Mouse (Mus musculus): ENCODE measurements at regions not wholly inside any gene's neighbourhood (a gene's known extent, or its start where the extent isn't known, plus 50 kb on each side); places are given as distances from the start of the nearest gene placed in this dataset.
A peak's percentile ranks its signal among the peaks of the same experiment; 100 is the strongest.

DNA sequence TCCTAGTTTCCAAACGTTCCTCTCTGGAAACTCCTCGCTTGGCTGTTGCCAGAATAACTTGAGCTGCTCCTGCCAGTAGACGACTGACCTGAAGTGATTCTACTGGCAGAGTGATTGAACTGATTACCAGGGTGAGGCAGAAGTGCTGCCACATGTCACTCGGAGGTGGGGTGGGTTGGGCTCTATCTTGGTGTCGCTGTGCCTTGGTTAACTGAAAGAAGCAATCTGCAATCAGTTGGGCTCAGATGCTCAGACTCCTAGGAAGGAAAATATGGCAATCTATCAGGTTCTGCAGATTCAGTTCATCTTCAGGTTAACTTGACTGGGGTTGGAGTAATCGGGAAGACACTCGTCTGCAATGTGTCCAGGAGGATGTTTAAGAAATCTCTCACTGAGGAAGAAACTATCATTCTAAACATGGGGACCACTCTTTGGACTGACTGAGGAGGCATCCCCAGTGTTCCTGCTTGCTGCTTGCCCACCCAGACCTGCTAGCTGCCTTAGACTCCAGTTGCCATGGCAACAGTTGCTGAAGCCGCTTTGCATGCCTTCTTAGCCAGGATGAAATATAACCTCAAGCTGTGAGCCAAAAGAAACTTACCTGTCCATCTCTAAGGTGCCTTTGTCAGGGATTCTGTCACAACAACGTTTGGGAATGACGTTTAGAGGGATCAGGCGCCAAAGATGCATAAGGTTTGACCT lies 184.5 kb upstream of the Adgrl2 start:
- Histone ChIP-seq H3K4me2 (ENCODE audit: low read depth, low read length) (no peak overlapping the region), H3K27ac (replicated peaks; ENCODE audit: low read depth, low read length) (no peak overlapping the region), H3K9me3 (ENCODE audit: control insufficient read depth, low read length) (no peaks in the 10 kb centered on the region), H3K4me3 (ENCODE audit: low read depth, low read length) (no peak overlapping the region), H3K36me3 (ENCODE audit: control insufficient read depth, insufficient read depth, low read length) (no peaks in the 10 kb centered on the region), H3K9ac (ENCODE audit: low read depth, low read length) (no peak overlapping the region), H3K27me3 (replicated peaks; ENCODE audit: control insufficient read depth, insufficient read depth, low read length) (no peaks in the 10 kb centered on the region), H3K4me1 (ENCODE audit: control insufficient read depth, insufficient read depth, low read length) (no peaks in the 10 kb centered on the region)
- WGBS: 67% methylated on average over 11 of the region's 11 CpGs
- peak; percentile 46 for DNase-seq (ENCODE audit: low spot score)
- ATAC-seq (ENCODE audit: low read depth): no peak

- ATAC-seq (ENCODE audit: low read depth): no peak
- Histone ChIP-seq H3K4me3 (ENCODE audit: low read depth, low read length) (no peak overlapping the region), H3K36me3 (ENCODE audit: control insufficient read depth, insufficient read depth, low read length) (no peaks in the 10 kb centered on the region), H3K27ac (replicated peaks; ENCODE audit: low read depth, low read length) (no peak overlapping the region), H3K9me3 (ENCODE audit: control insufficient read depth, low read length) (no peaks in the 10 kb centered on the region), H3K9ac (ENCODE audit: low read depth, low read length) (no peak overlapping the region), H3K4me1 (ENCODE audit: control insufficient read depth, insufficient read depth, low read length) (no peaks in the 10 kb centered on the region), H3K27me3 (replicated peaks; ENCODE audit: control insufficient read depth, insufficient read depth, low read length) (no peaks in the 10 kb centered on the region), H3K4me2 (ENCODE audit: low read depth, low read length) (peak overlapping the region; percentile 36)
- no peak for DNase-seq (ENCODE audit: low spot score)
- WGBS: 28% methylated on average over 9 of the region's 10 CpGs
These were observed 183.2 kb upstream of the Adgrl2 start for GRCm38 (mm10) chr3:149173537-149173936.

DNA sequence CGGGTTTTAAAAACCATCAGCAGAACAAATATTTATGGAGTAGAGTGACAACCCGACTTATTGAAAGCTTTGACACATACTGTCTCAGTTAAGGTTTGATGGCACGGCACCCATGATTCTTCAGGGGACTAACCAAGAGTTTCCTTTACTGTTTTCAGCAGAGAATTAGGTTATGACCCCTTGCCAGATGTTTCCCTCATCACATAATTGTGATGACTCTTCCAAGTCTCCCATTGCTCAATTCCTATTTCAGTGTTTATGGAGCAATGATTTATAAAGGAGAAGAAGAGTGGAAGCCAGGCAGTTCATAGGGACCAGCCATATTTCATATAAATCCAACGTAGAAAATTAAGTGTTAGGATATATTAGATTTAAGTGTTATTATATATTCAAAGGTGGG lies 181.4 kb upstream of the Adgrl2 start:
- Histone ChIP-seq H3K4me2 (ENCODE audit: low read depth, low read length) (no peak overlapping the region), H3K9me3 (ENCODE audit: control insufficient read depth, low read length) (no peaks in the 10 kb centered on the region), H3K36me3 (ENCODE audit: control insufficient read depth, insufficient read depth, low read length) (no peaks in the 10 kb centered on the region), H3K9ac (ENCODE audit: low read depth, low read length) (no peak overlapping the region), H3K27me3 (replicated peaks; ENCODE audit: control insufficient read depth, insufficient read depth, low read length) (no peaks in the 10 kb centered on the region), H3K4me3 (ENCODE audit: low read depth, low read length) (no peak overlapping the region), H3K4me1 (ENCODE audit: control insufficient read depth, insufficient read depth, low read length) (no peaks in the 10 kb centered on the region), H3K27ac (replicated peaks; ENCODE audit: low read depth, low read length) (no peak overlapping the region)
- DNase-seq (ENCODE audit: low spot score) (no peak), ATAC-seq (ENCODE audit: low read depth) (no peak)
- 71% methylated on average over 4 of the region's 4 CpGs for WGBS

GRCm38 (mm10) chr3:149170191-149170590 lies 179.8 kb upstream of the Adgrl2 start:
- Histone ChIP-seq H3K9me3 (ENCODE audit: control insufficient read depth, low read length) (no peaks in the 10 kb centered on the region), H3K9ac (ENCODE audit: low read depth, low read length) (no peak overlapping the region), H3K4me1 (ENCODE audit: control insufficient read depth, insufficient read depth, low read length) (no peaks in the 10 kb centered on the region), H3K27ac (replicated peaks; ENCODE audit: low read depth, low read length) (no peak overlapping the region), H3K27me3 (replicated peaks; ENCODE audit: control insufficient read depth, insufficient read depth, low read length) (no peaks in the 10 kb centered on the region), H3K36me3 (ENCODE audit: control insufficient read depth, insufficient read depth, low read length) (no peaks in the 10 kb centered on the region), H3K4me2 (ENCODE audit: low read depth, low read length) (no peak overlapping the region), H3K4me3 (ENCODE audit: low read depth, low read length) (no peak overlapping the region)
- 81% methylated on average over 7 of the region's 7 CpGs for WGBS
- ATAC-seq (ENCODE audit: low read depth): no peak
- DNase-seq (ENCODE audit: low spot score): no peak

GRCm38 (mm10) chr3:149169442-149169841 lies 179.1 kb upstream of the Adgrl2 start:
- H3K9me3 ChIP-seq (ENCODE audit: control insufficient read depth, low read length): no peaks in the 10 kb centered on the region
- no peak for ATAC-seq (ENCODE audit: low read depth)

DNA sequence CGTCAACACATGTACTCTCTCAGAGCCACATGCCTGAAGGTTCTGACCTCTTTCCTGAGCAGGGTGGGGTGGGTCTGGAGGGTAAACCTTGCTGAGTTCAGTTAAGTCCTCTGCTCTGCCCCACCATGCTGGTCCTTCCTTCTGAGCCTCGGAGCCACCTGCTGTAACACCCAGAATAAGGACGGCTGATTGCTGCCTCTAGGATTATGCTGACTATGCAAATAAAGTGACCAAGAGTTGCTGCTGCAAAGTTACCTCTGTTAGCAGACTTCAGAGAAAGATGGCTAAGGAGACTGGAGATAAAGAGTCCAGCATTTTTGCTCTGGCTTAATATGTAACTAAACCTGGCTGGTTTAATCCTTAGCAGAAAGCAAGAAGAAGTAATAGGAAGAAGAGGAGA lies 177.6 kb upstream of the Adgrl2 start:
- DNase-seq (ENCODE audit: low spot score) (no peak), ATAC-seq (ENCODE audit: low read depth) (no peak)
- no peaks in the 10 kb centered on the region for H3K9me3 ChIP-seq (ENCODE audit: control insufficient read depth, low read length)
- no peaks in the 10 kb centered on the region for H3K4me1 ChIP-seq (ENCODE audit: control insufficient read depth, insufficient read depth, low read length)
- no peak overlapping the region for H3K27ac ChIP-seq (replicated peaks; ENCODE audit: low read depth, low read length)
- 72% methylated on average over 3 of the region's 3 CpGs for WGBS
- no peaks in the 10 kb centered on the region for H3K36me3 ChIP-seq (ENCODE audit: control insufficient read depth, insufficient read depth, low read length)
- H3K9ac ChIP-seq (ENCODE audit: low read depth, low read length): no peak overlapping the region
- H3K27me3 ChIP-seq (replicated peaks; ENCODE audit: control insufficient read depth, insufficient read depth, low read length): no peaks in the 10 kb centered on the region
- no peak overlapping the region for H3K4me2 ChIP-seq (ENCODE audit: low read depth, low read length)
- no peak overlapping the region for H3K4me3 ChIP-seq (ENCODE audit: low read depth, low read length)

More at GRCm38 (mm10) chr3:149169442-149169841, 179.1 kb upstream of the Adgrl2 start:
- WGBS: 59% methylated on average over 12 of the region's 12 CpGs
- no peaks in the 10 kb centered on the region for H3K4me1 ChIP-seq (ENCODE audit: control insufficient read depth, insufficient read depth, low read length)
- H3K4me3 ChIP-seq (ENCODE audit: low read depth, low read length): no peak overlapping the region
- no peak for DNase-seq (ENCODE audit: low spot score)
- H3K27me3 ChIP-seq (replicated peaks; ENCODE audit: control insufficient read depth, insufficient read depth, low read length): no peaks in the 10 kb centered on the region
- no peak overlapping the region for H3K9ac ChIP-seq (ENCODE audit: low read depth, low read length)
- H3K27ac ChIP-seq (replicated peaks; ENCODE audit: low read depth, low read length): no peak overlapping the region
- H3K36me3 ChIP-seq (ENCODE audit: control insufficient read depth, insufficient read depth, low read length): no peaks in the 10 kb centered on the region
- no peak overlapping the region for H3K4me2 ChIP-seq (ENCODE audit: low read depth, low read length)

- 88% methylated on average over 4 of the region's 4 CpGs for WGBS
- Histone ChIP-seq H3K27ac (replicated peaks; ENCODE audit: low read depth, low read length) (no peak overlapping the region), H3K4me3 (ENCODE audit: low read depth, low read length) (no peak overlapping the region), H3K9me3 (ENCODE audit: control insufficient read depth, low read length) (no peaks in the 10 kb centered on the region), H3K4me2 (ENCODE audit: low read depth, low read length) (no peak overlapping the region), H3K27me3 (replicated peaks; ENCODE audit: control insufficient read depth, insufficient read depth, low read length) (no peaks in the 10 kb centered on the region), H3K9ac (ENCODE audit: low read depth, low read length) (no peak overlapping the region), H3K4me1 (ENCODE audit: control insufficient read depth, insufficient read depth, low read length) (no peaks in the 10 kb centered on the region), H3K36me3 (ENCODE audit: control insufficient read depth, insufficient read depth, low read length) (no peaks in the 10 kb centered on the region)
- no peak for ATAC-seq (ENCODE audit: low read depth)
- DNase-seq (ENCODE audit: low spot score): no peak
These were observed 174.4 kb upstream of the Adgrl2 start for GRCm38 (mm10) chr3:149164804-149165203.

DNA sequence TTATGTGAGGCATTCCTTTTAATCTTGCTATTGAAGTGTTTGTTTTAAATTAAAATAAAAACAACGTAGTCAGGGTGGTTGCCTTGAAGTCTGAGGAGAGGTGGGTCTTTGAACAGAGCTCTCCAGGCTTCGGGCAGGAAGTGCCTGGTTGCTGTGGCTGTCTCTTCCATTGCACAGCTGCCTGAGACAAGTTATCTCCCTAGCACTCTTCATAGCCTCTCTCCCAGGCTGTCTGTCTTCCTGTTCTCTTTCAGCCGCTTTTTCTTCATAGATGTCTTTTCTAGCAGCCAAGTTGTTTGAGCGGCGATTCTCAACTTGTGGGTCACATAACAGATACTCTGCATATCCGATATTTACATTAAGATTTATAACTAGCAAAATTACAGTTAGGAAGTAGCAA lies 173.2 kb upstream of the Adgrl2 start:
- Histone ChIP-seq H3K9ac (ENCODE audit: low read depth, low read length) (no peak overlapping the region), H3K4me3 (ENCODE audit: low read depth, low read length) (no peak overlapping the region), H3K36me3 (ENCODE audit: control insufficient read depth, insufficient read depth, low read length) (no peaks in the 10 kb centered on the region), H3K9me3 (ENCODE audit: control insufficient read depth, low read length) (no peaks in the 10 kb centered on the region), H3K27me3 (replicated peaks; ENCODE audit: control insufficient read depth, insufficient read depth, low read length) (no peaks in the 10 kb centered on the region), H3K27ac (replicated peaks; ENCODE audit: low read depth, low read length) (no peak overlapping the region), H3K4me2 (ENCODE audit: low read depth, low read length) (no peak overlapping the region), H3K4me1 (ENCODE audit: control insufficient read depth, insufficient read depth, low read length) (no peaks in the 10 kb centered on the region)
- 77% methylated on average over 6 of the region's 6 CpGs for WGBS
- no peak for DNase-seq (ENCODE audit: low spot score)
- no peak for ATAC-seq (ENCODE audit: low read depth)

GRCm38 (mm10) chr3:149160833-149161232 lies 170.5 kb upstream of the Adgrl2 start:
- Histone ChIP-seq H3K36me3 (ENCODE audit: control insufficient read depth, insufficient read depth, low read length) (no peaks in the 10 kb centered on the region), H3K4me1 (ENCODE audit: control insufficient read depth, insufficient read depth, low read length) (no peaks in the 10 kb centered on the region), H3K4me3 (ENCODE audit: low read depth, low read length) (no peak overlapping the region), H3K27me3 (replicated peaks; ENCODE audit: control insufficient read depth, insufficient read depth, low read length) (no peaks in the 10 kb centered on the region), H3K9me3 (ENCODE audit: control insufficient read depth, low read length) (no peaks in the 10 kb centered on the region), H3K9ac (ENCODE audit: low read depth, low read length) (no peak overlapping the region), H3K4me2 (ENCODE audit: low read depth, low read length) (no peak overlapping the region), H3K27ac (replicated peaks; ENCODE audit: low read depth, low read length) (no peak overlapping the region)
- WGBS: 68% methylated on average over 11 of the region's 11 CpGs
- DNase-seq (ENCODE audit: low spot score) (no peak), ATAC-seq (ENCODE audit: low read depth) (no peak)
